Mouse (Mus musculus): ENCODE results near the gene Acaca.

Gene Acaca

DNA sequence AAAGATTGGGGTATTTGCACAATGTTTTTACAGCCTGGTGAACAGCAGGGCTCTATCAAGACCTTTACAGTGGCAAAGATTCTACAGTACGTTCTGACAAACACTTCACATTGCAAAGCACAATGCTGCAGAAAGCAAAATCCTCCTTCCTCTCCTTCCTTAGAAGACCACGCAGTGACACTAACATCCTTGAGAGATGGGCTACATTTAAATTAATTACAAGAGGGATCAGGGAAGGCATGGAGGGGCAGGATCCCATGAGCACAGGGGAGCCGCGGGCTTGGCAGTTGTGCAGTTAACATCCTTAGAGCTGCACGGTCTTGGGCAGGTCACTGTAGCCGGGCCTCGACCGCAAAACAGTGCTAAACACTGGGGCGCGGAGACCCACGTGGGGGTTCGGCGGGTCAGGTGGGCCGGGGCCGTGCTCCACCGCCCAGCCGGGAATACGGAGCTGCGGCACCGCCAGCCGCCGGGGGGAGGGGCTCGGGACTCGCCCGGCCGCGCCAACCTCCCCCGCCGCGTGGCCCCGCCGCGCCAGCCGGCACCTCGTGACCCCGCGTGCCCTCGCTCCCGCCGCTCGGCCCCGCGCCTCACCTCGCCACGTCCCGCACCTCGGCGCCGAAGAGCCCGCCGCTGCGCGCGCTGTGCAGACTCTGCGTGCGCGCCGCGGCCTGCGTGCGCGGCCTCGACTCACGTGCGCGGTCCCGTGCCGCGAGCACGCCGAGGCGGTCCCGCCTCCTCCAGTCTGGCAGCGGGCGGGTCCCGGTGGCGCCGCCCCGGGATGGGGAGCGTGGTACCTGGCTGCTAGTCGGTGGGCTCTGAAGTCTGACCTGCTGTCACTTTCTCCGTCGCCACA lies at the start of gene Acaca, which contains the start of gene Tada2a:
Acaca (plus strand) TSS at position 730 of the 856 bp plus-strand sequence.
Tada2a (minus strand) TSS at position 658 of the 856 bp plus-strand sequence.
- CTCF ChIA-PET, result no interaction called here

DNA sequence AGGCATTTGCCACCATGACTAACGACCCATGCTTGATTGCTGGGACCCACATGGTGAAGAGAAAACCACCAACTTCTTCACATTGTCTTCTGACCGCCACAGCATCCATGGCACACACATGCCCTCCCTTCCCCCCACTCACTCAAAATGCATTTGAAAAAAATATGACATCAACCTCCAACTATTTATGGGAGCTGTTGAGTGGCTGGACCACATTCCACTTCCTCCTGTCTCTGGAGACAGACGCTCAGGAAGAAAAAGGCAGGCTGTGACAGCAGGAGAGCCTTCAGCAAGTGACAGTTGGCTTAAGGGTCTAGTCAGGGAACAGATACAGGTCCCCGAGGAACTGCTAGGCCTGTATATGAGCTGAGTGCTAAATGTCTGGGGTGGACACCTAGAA lies 49.6 kb upstream of the Acaca start:
- CTCF ChIA-PET, result interaction anchor here (0.6 kb wide), 1 partner anchor 9 kb away, joined by 3 read pairs; no protein-coding TSS in a partner anchor

DNA sequence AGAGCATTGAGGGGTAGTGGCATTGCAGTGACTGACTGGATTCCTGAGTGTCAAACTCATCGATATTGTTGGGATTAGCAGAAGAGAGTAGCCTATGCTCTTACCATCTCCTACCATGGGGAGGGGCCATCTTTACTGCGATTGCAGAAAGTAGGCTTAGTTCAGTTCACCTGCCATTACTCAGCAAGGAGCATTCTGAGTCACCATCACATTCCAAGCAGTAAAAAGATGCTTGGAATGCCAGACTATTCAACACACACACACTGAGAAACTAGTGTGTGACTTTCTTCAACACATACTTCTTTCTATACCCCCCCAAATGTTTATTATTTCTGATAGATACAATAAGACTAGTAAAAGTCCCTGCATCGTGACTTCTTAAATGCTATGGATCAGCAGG lies 49.1 kb upstream of the Acaca start:
- CTCF ChIA-PET, result interaction anchor here (0.6 kb wide), 1 partner anchor 9 kb away, joined by 3 read pairs; no protein-coding TSS in a partner anchor

DNA sequence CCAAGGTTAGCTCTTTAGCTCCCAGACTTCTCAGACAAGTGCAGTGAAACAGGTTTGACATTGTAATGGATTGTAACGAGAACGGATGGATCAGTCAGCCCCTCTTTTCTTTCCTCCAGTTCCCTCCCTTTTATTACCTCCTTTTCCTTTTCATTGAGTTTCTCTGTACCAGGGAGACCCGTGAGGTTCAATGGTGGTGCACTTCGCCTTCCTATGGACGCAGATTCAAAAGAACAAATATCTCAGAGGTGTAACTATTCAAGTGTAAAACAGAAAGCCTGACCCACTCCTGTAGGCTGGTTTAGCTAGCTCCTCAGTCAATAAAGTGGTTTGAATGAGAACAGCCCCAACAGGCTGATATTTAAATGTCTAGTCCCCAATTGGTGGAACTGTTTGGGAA lies 47.6 kb upstream of the Acaca start:
- CTCF ChIA-PET, result no interaction called here

DNA sequence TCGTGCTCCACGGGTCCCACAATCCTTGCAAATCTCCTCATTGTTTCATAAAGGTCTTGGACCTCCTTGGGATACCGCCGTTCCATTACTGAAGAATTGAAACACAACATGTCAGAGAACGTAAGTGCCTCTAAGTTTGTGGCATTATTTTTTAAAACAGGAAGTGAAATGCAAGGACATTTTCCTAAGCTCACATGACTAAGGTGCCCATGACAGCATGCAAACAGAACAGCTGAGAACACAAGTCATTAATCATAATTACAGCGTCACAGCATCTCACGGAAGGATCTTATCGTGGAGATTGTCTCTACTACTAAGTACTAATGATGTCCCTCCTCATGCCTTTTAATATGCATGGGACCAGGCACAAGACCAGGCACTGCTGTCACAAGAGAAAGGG lies 38.9 kb upstream of the Acaca start:
- CTCF ChIA-PET, result no interaction called here

DNA sequence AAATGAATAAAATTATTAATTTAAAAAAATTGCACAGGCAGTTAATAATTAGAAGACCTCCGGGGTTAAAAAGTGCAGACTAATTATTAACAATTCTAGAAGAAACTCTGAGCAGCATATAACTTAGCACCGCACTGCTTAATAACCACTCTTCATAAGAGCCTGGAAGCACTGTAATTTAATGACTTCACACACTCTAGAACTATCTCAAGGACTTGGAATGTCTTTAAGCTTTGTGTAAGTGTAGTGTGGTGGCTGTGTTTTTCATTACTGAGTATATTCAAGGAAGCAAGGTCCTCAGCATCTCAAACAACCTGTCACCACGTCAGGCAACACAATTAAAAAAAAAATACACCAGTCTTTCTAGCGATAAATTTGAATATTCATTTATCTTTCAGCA lies 34.4 kb upstream of the Acaca start:
- CTCF ChIA-PET, result no interaction called here

DNA sequence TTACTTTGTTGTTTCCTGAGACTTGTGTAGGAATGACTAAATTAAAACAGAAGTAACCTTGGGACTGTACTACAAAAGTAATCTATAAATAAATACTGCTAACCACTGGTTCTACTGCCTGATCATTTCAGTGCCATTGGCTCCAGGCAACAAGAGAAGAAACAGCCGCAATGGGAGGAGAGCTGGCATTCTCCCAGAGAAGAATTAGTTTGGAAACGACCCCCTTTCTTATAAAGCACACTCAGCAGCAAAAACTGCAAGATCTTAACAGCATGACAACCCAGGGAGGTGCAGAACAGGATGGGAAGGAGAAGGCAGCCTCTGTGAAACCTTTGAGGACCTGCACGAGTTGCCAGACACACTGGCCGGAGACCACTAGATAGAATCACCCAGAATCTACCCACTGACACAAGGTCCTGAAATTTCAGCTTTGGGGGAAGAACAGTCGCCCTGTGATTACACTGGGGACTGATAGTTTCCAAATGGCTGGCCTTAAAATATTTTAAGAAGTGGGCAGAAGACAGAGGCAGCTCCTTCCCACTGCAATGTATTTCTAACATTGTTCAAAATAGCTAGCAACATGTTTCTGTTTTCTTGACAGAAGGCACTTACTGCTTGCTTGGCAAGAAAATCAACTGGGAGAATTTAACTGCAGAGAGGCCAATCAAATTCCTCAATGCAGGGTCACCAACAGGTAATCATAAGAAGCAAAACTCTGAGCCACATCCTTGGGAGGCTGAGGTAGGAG lies 32.0 kb upstream of the Acaca start:
- CTCF ChIA-PET, result interaction anchor here (0.6 kb wide), 1 partner anchor 281 kb away, joined by 9 read pairs; no protein-coding TSS in a partner anchor

DNA sequence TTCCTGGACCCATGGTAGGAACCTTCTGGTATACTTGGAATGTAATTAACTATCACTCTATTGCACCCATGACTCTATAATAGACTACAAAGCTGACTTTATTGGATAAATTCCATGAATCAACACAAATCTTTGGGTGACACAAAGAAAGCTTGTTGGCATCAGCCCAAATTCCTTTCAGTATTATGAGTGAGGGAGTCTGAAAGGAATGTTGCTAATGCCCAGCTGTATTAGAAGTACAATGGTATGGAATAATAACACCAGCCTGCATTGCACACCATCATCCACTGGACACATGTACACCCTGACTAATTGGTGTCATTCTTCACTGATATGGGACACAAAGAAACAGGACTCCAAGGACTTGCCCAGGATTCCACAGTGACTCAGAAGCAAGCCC lies 28.3 kb upstream of the Acaca start:
- CTCF ChIA-PET, result no interaction called here

DNA sequence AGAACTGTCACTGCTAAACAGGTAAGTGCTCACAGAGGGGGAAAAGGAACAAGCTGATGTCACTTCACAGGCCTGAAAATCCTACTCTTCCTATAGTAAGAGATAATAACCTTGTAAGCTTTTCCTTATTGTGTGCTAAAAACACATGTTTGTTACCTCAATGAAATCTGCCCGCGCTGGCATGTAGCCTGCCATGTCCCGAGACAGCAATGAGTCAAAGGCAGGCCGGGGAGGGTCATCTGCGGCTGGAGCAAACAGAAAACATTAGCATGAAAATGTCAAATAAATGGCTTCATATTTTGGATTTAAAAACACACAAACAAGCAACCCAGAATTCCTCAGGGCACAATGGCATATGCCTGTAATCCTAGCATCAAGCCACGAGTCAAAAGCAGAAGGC lies 25.4 kb upstream of the Acaca start:
- CTCF ChIA-PET, result no interaction called here

DNA sequence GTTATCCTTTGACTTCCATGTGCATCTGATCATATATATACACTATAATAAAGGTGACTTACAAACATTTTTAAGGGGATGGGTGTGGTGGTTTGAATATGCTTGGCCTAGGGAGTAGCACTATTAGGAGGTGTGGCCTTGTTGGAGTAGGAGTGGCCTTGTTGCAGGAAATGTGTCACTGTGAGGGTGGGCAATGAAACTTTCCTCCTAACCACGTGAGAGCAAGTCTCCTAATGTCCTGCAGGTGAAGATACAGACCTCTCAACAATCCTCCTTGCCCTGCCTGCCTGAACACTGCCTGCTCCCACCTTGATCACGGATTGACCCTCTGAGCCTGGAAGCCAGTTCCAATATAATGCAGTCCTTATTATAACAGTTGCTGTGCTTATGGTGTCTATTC lies 22.3 kb upstream of the Acaca start:
- CTCF ChIA-PET, result no interaction called here

DNA sequence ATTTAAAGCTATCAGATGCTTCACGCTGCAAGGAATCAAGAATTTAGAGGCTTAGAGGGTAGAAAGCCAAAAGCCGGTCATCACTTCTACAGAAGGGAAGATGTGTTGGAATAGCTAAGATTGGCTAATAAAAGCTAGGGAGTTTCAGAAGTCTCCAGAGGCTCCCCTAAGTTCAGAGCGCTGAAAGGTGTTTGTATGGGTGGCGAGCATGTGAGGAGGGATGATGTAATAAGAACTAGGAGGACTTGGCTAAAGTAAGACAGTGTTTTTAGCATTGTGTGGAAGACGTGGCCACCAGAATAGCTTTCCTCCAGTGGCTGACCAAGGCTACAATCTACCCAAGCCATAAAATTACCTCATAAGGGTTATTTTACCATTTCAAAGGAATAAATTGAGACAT lies 15.8 kb upstream of the Acaca start:
- CTCF ChIA-PET, result no interaction called here

DNA sequence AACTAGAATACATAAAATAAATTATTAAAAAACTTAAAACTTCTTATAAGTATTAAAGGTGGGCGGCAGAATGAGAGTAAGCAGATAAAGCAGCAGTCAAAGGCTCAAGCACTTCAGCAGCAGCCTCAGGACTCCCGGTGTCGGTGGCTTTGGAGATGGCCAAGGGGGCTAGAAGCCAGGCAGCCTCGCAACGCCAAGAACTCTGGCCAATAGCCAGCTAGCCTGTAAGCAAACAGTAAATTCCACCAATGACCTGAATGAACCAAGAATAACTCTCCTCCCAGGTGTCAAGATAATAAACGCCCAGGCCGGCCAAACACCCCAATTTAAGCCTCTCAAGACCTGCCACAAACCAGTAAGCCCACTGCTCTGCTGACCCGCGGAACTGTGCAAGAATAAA lies 13.8 kb upstream of the Acaca start:
- CTCF ChIA-PET, result no interaction called here

DNA sequence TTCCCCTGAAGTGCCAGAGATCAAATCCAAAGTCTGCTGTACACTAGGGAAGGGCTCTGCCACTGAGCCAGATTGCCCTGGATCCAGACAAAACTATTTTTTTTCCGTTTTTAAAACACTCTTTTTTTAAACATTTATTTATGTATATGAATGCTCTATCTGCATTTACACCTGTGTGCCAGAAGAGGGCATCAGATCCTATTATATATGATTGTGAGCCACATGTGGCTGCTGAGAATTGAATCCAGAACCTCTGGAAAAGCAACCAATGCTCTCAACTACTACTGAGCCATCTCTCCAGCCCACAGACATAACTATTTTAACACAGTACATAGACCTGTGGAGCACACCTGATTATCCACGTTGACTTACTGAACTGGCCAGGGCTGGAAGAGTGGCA lies 13.3 kb upstream of the Acaca start:
- CTCF ChIA-PET, result interaction anchor here (0.7 kb wide), 1 partner anchor 111 kb away, joined by 3 read pairs; no protein-coding TSS in a partner anchor

DNA sequence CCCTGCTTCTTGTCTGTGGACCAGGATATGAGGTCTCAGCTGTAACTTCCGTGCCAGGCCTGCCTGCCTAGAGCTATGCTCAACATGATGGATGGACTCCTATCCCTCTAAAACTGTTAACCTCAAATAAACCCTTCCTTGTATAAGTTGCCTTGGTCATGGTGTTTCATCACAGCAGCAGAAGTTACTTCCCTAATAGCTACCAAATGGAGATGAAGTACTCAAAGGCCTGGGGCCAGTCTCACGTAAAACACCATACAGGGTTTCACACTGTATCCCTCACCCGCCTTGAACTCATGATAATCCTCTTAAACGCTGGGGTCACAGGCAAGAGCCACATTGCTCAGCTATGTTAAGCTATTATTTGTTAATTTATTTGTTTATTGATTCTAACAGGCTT lies 12.0 kb upstream of the Acaca start:
- CTCF ChIA-PET, result no interaction called here

DNA sequence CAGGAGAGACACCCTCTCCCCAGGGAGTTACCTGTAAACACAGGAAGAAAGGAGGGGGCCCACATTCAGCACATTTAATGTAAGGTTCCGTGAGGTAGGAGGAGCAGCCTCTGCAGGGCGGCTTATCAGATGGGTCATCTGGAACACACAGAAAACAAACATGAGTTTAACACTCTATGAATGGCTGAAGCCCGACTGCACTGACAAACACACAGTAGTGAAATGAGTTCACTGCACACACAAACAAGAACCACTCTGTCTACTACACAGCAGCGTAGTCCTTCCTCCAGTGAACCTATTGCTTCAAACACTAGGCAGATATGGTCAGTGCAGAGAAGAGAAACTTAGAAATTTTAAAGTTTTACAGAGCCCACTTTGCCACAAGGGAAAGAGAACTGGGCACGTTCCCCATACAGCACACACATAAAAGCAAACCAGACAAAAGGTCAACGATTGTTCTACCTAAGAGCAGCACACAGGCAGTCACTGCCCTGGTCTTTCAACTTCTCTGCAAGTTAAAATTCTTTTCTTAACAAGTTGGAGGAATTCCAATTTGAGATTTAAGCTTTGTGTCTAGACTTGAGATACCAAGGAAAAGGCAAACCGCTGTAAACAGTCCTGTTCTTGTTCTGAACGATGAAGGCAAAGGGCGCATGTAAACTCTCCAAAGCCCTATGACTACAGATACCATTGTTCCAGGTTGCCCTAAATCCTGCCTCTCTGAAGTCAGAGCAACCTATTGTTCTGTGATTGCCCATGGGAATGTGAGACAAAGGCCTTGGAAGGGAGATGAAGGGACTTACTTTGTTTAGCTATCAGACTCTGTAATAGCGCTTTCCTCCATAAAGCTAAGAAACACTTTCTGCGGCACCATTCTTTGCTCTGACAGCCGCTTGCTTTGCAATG lies 8.2 kb upstream of the Acaca start:
- CTCF ChIA-PET, result no interaction called here

DNA sequence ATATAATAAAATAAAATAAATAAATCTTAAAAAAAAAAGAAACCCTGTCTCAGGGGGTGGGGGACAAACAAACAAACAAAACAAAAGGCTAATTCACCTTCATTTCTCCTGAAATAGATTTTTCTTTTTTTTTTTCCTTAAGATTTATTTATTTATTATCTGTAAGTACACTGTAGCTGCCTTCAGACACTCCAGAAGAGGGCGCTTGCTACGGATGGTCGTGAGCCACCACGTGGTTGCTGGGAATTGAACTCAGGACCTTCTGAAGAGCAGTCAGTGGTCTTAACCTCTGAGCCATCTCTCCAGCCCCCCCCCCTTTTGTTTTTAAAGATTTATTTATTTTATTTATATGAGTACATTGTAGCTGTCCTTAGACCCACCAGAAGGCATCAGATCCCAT lies 1.5 kb upstream of the Acaca start:
- CTCF ChIA-PET, result no interaction called here

DNA sequence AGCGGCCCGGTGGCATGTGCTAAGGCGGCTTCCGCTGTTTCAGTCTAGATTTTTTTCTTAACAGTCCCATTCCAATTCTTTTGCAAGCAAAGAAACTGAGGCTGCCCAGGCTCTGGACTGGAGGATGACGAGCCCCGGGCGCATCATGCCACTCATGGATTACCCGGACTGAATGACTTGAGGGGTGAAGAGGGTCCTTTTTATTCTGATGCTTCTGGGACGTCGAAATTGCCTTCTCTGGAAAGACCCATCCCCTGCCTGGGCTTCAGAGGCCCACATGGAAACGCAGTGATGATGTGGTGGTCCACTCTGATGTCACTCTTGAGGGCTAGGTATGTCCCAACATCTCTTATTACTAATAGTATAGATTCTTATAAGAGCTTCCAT lies 320 bp downstream of the Acaca start:
- CTCF ChIA-PET, result no interaction called here

DNA sequence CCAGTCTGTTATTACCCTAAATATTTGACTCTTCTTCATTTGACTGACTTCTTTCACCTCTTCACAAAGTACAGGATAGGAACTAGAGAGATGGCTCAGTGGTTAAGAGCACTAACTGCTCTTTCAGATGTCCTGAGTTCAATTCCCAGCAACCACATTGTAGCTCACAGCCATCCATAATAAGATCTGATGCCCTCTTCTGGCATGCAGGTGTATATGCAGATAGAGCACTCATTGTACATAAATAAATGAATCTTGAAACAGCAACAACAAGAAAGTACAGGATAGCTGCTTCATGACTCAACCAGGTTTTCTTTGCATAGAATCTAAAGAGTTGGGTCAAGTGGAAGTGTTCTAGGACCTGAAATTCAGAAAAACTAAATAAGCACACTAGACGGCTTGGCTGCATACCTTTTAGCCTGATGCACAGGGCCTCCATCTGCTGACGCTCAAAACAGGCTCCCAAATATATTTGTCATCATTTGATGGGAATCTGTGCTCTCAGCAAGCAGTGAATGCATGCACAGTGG lies 4.9 kb downstream of the Acaca start:
- CTCF ChIA-PET, result interaction anchor here (0.6 to 0.7 kb wide), 2 partner anchors 48 to 1670 kb away, joined by 5 to 7 read pairs; no protein-coding TSS in a partner anchor

DNA sequence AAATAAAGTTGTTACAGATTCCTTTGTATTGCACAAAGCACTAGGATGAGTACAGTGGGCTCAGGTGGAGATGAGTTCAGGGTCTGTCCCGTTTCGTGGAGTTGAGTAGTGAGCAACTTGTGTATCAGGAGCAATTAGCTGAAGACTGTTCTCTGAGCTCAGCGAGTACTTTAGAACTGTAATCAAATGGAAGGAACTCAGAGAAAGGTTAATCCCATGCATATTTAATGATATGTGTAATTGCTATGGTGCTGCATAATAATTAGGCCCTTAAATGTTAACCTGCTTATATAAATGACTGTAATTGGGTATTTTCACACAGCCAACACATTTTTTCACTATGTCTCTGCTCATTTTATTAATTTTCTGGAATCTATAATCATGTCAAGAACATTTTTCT lies 7.0 kb downstream of the Acaca start:
- CTCF ChIA-PET, result no interaction called here

DNA sequence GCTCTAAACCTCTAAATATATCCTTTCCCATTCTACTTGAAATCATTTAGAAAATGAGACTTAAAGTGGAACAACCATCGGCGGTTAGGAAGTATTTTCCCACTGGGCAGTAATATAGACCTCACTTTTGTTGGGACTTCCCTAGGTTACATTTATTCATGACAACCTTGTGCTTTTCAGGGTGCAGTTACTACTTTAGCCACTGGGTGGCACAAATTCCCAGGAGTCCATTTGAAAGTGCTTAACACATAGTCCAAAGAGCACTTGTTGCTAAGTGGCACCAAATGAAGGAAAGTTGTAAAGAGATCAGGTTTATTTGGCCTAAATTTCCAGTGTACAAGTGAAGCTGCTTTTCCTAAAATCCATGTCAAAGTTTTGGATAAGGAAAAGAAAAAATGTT lies 12.3 kb downstream of the Acaca start:
- CTCF ChIA-PET, result no interaction called here

DNA sequence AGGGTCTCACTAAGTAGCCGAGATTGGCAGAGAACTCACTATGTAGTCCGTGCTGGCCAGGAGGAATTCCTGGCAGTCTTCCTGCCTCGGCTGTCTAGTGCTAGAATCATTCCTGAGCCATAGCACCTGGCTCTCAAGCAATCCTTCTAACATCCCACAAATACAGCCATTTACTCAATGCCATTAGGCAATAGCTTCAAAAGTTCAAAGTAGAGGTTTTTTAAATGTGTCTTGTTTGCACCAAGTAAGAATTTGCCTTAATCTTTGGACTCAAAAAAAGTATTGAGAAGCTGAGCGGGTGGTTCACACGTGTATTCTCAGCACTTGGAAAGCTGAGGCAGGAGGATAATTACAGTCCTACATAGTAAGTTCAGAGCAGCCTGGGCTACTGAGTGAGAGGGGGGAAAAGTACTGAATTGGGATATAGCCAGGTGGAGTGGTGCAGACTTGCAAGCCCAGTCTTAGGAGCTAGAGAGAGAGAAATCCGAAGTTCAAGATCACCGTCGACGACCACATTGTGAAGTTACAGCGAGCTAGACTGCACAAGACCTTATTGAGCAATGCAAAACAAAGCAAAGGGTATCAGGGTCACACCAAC lies 15.8 kb downstream of the Acaca start:
- CTCF ChIA-PET, result no interaction called here

Data from spleen, embryonic (tissue).